Mouse (Mus musculus) midbrain, embryonic 15.5 days (tissue): ENCODE measurements around the gene Bbof1. TPM values are rescaled to one million over a fixed set of nuclear protein-coding genes. Genes with fewer than 3 reads are reported as not detected.

Experiments
- polyA plus RNA-seq: library from polyadenylated mRNA; unstranded; fragments of >200 nt; fragmentation: Nextera tagmentation; extraction: Ambion mirVana; gene quantifications from 2 replicates; pipeline ENCODE4 v1.2.1, GENCODE M21; 2015

The Bbof1 gene
- polyA plus RNA-seq, 1 experiment from 2014 or later: 4.9 TPM

Other genes starting within 250 kb of the Bbof1 start
- 4.3 and 4.4 TPM in 2 replicates for gene Elmsan1, start 190.2 kb upstream of the Bbof1 start, polyA plus RNA-seq
- 15.8 and 16.6 TPM in 2 replicates for gene Ptgr2, start 123.8 kb upstream of the Bbof1 start, polyA plus RNA-seq
- gene Zfp410, start 92.2 kb upstream of the Bbof1 start, polyA plus RNA-seq: 72.6 and 78.3 TPM in 2 replicates
- gene Coq6, start 47.4 kb upstream of the Bbof1 start, polyA plus RNA-seq: 46.2 and 47.5 TPM in 2 replicates
- 19.1 and 21.5 TPM in 2 replicates for gene Fam161b, start 47.2 kb upstream of the Bbof1 start, polyA plus RNA-seq
- 11.2 and 12.1 TPM in 2 replicates for gene Entpd5, start within 50 bp of the Bbof1 start, polyA plus RNA-seq
- gene Rnf113a2, start 8.1 kb downstream of the Bbof1 start, polyA plus RNA-seq: 22.7 and 23.0 TPM in 2 replicates
- 29.7 and 30.8 TPM in 2 replicates for gene Aldh6a1, start 41.9 kb downstream of the Bbof1 start, polyA plus RNA-seq
- 33.7 and 35.1 TPM in 2 replicates for gene Lin52, start 42.4 kb downstream of the Bbof1 start, polyA plus RNA-seq
- 1.5 and 1.7 TPM in 2 replicates for gene Vsx2, start 160.7 kb downstream of the Bbof1 start, polyA plus RNA-seq
- 13.5 and 15.6 TPM in 2 replicates for gene Abcd4, start 208.3 kb downstream of the Bbof1 start, polyA plus RNA-seq
- 0.09 TPM in 1 of 2 replicates, not detected in the other for gene Vrtn, start 231.9 kb downstream of the Bbof1 start, polyA plus RNA-seq